Mouse (Mus musculus): ENCODE data around the gene Dap.

DNA sequence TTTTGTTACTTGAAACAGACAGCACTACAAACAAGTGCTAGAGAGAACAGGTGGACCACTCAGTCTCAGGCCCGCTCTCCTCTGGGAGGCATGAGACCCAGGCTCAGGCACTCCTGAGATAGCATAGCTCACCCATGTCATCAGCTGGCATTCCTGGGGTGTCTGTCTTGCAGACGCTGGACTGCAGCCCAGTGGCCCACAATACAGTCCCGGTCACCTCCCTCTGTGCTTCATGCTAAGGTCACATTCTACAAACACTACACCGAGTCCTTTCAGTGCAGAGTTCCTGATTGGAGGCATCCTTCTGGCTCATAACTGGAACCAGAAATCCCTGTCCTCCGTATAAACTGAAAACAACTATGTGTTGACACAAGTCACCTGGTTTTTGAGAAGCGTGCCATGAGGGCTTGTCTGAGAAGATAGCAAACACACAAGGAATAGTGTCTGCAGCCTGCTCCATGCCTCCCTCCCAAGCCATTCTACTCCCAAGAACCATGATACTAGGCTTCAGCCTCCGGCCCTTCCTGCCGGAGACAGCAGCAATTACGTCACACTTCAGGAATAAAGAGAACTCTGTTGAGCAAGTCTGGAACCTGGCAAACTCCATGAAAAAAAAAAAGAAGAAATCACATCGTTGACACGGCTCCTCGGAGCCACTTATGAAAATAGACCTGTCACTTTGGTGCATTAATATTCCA lies 78.3 kb downstream of the Dap start:
- TF ChIP-seq CTCF (IDR thresholded peaks at IDR 0.05; ENCODE audit: control insufficient read depth, insufficient read depth, insufficient replicate concordance, low read depth, low read length) (no peak), POLR2A (IDR thresholded peaks at IDR 0.05; ENCODE audit: control insufficient read depth, low read depth, low read length) (no peak)

All from testis, adult 2 months (tissue).